Mouse (Mus musculus): ENCODE measurements around the gene Gemin6. TPM values are rescaled to one million over a fixed set of nuclear protein-coding genes. Genes with fewer than 3 reads are reported as not detected.
A peak's percentile ranks its signal among the peaks of the same experiment; 100 is the strongest.
"Not testable (repeated sequence)": the region's sequence is repeated elsewhere in the genome, so short reads cannot be mapped to it uniquely, and the experiment has no call there.

Gene Gemin6
- 40.9 and 45.1 TPM in 2 replicates for polyA plus RNA-seq (2015; fragmentation: Nextera tagmentation; extraction: Ambion mirVana)

DNA sequence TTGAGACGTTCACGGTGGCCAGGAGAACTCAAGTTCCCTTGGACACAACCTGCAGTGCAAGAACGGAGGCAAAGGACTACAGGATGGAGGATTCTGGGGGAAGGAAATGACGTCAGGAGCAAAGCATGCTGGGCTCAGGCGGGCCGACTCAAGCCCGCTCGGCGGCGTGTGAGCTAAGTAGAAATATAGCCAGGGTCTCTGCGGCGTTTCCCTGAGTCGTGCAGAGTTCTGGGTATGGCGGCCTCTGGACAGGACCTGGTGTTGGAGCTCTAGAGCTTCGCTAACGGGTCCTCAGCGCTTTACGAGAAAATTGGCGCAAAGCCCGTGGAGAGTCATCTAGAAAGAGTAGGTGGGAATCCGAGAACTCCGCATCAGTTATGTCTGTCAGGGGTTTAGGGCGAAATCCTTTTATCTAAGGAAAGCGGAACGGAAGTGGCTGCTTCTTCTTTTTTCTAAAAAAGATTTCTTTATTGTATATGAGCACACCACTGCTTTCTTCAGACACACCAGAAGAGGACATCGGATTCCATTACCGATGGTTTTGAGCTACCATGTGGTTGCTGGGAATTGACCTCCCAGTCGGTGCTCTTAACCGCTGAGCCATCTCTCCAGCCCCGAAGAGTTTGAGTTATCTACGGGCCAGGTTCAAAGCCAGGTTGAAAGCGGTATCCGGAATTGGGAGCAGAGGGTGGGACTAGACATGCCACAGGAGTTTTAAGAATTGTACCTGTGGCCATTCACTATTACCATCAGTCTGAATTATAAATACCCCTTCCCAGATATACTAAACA lies at the start of gene Gemin6:
TSS of gene Gemin6 (plus strand) at position 116 of the 791 bp plus-strand sequence.
- peak within 1 kb of the TSS; percentile 79 for H3K9ac ChIP-seq (replicated peaks; ENCODE audit: low read length)
- H3K4me3 ChIP-seq (ENCODE audit: low read length) = peak within 1 kb of the TSS; percentile 72
- under 1% methylated on average over 33 of the region's 33 CpGs for WGBS
- H3K36me3 ChIP-seq (ENCODE audit: insufficient read depth, low read length) = 0 out of 2 replicates have a peak, but pooled peaks cover 2% of the 10 kb centered on the region
- no peaks in the 10 kb centered on the region for H3K9me3 ChIP-seq (ENCODE audit: low read length)
- peak within 1 kb of the TSS; percentile 93 for H3K27ac ChIP-seq (ENCODE audit: low read length)
- H3K27me3 ChIP-seq (ENCODE audit: insufficient read depth, low read length) = no peaks in the 10 kb centered on the region
- H3K4me2 ChIP-seq (replicated peaks; ENCODE audit: low read depth, low read length) = peak within 1 kb of the TSS; percentile 75
- ATAC-seq (ENCODE audit: low FRiP score, low TSS enrichment) = peak; percentile 99
- H3K4me1 ChIP-seq (ENCODE audit: insufficient read depth, low read length) = peaks cover 4% of the 10 kb centered on the region; the same call in 1 of the 2 replicates

DNA sequence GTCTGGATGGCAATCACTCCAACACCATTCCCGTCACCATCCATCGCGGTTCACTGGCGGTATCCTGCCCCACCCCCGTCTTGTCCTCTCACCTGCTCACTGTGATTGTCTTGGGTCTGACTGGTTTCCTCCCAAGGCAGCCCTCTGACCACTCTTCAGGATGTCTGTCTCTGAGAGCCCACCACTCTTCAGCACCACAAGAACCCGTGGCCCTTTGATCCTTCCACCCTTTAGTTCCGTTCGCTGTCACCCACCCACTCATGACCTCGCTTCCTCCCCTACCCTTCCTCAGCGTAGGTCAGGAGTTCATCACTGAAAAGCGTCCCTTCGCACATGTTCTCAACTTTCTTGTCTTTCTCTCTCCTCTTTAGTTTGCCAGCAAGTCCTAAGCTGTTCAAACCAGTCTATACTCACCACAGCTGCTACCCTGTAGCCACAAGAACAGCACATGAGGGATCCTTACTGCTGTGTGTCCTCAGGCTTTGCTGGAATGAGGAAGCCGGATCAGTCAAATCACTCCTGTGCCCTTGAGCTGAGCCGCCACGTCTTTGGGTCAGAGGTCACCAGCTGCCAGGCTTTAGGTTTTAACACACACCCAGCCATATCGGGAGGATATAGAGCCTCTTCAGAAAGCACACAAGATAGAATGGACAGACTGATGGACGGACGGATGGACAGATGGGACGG lies 49.4 kb upstream of the Gemin6 start:
- 52% methylated on average over 19 of the region's 19 CpGs for WGBS
- no peaks in the 10 kb centered on the region for H3K27me3 ChIP-seq (ENCODE audit: insufficient read depth, low read length)
- peaks cover 5% of the 10 kb centered on the region for H3K4me1 ChIP-seq (ENCODE audit: insufficient read depth, low read length)
- no peak overlapping the region for H3K4me2 ChIP-seq (replicated peaks; ENCODE audit: low read depth, low read length)
- no peak overlapping the region for H3K27ac ChIP-seq (ENCODE audit: low read length)
- no peak overlapping the region for H3K9ac ChIP-seq (replicated peaks; ENCODE audit: low read length)
- no peak overlapping the region for H3K4me3 ChIP-seq (ENCODE audit: low read length)
- H3K36me3 ChIP-seq (ENCODE audit: insufficient read depth, low read length) = no peaks in the 10 kb centered on the region
- H3K9me3 ChIP-seq (ENCODE audit: low read length) = no peaks in the 10 kb centered on the region
- ATAC-seq (ENCODE audit: low FRiP score, low TSS enrichment) = peak; percentile 63; the same call in 1 of the 2 replicates

DNA sequence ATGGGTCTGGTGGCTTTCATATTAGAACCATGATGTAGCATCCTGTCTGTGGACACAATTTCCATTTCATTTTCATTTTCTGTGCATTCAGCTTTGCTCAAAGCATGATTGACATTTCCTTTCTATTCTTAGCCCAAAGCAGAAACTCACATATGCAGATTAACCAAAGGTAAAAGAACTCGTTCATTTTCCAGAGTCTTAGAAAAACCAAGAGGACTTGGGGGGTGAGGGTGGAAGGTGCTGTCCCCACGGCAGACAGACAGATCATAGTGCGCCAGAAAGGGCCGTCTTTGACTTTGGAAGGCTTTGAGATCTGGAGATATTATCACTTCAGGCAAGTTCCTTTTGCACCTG lies 48.9 kb upstream of the Gemin6 start:
- 85% methylated on average over 4 of the region's 4 CpGs for WGBS
- Histone ChIP-seq H3K4me3 (ENCODE audit: low read length) (no peak overlapping the region), H3K27ac (ENCODE audit: low read length) (no peak overlapping the region)

DNA sequence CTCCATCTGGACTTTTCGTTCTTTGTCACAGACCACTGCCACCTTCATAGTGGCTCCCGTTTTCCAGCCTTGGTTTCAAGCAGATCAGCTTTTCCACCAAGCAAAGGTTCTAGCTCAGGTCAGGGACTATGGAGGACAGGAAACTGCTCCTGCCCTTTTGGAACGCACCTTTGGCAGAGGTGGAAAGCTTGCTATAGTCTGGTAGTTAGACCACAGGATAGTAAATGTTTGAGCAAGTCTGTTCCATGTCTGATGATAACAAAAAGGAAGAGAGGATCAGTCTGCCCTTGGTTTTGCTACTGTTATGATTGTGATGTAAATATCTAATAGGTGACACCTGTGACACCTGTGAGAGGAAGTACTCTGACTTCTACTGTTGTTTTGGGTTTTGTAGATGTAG lies 48.3 kb upstream of the Gemin6 start:
- ATAC-seq (ENCODE audit: low FRiP score, low TSS enrichment) = no peak
- no peaks in the 10 kb centered on the region for H3K9me3 ChIP-seq (ENCODE audit: low read length)
- H3K4me3 ChIP-seq (ENCODE audit: low read length) = no peak overlapping the region
- H3K4me2 ChIP-seq (replicated peaks; ENCODE audit: low read depth, low read length) = no peak overlapping the region
- no peaks in the 10 kb centered on the region for H3K36me3 ChIP-seq (ENCODE audit: insufficient read depth, low read length)
- 81% methylated on average over 3 of the region's 3 CpGs for WGBS
- no peaks in the 10 kb centered on the region for H3K27me3 ChIP-seq (ENCODE audit: insufficient read depth, low read length)
- peaks cover 5% of the 10 kb centered on the region for H3K4me1 ChIP-seq (ENCODE audit: insufficient read depth, low read length)
- H3K9ac ChIP-seq (replicated peaks; ENCODE audit: low read length) = no peak overlapping the region
- H3K27ac ChIP-seq (ENCODE audit: low read length) = no peak overlapping the region

More for the DNA sequence above, 48.9 kb upstream of the Gemin6 start:
- no peaks in the 10 kb centered on the region for H3K27me3 ChIP-seq (ENCODE audit: insufficient read depth, low read length)
- peaks cover 5% of the 10 kb centered on the region for H3K4me1 ChIP-seq (ENCODE audit: insufficient read depth, low read length)
- H3K36me3 ChIP-seq (ENCODE audit: insufficient read depth, low read length) = no peaks in the 10 kb centered on the region
- H3K4me2 ChIP-seq (replicated peaks; ENCODE audit: low read depth, low read length) = no peak overlapping the region
- ATAC-seq (ENCODE audit: low FRiP score, low TSS enrichment) = no peak
- no peaks in the 10 kb centered on the region for H3K9me3 ChIP-seq (ENCODE audit: low read length)
- H3K9ac ChIP-seq (replicated peaks; ENCODE audit: low read length) = no peak overlapping the region

DNA sequence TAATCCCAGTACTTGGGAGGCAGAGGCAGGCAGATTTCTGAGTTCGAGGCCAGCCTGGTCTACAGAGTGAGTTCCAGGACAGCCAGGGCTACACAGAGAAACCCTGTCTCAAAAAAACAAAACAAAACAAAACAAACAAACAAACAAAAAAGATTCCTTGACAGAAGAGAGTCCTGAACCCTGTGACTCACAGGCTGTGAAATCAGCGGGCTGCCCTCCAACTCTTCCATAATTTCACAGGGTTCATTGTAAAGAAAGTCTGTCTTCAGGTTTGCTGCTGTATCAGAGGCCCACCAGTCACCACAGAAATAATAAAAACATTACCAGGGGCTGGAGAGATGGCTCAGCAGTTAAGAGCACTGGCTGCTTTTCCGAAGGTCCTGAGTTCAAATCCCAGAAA lies 45.4 kb upstream of the Gemin6 start:
- not testable (repeated sequence) for H3K9ac ChIP-seq (replicated peaks; ENCODE audit: low read length); ATAC-seq (ENCODE audit: low FRiP score, low TSS enrichment); H3K4me2 ChIP-seq (replicated peaks; ENCODE audit: low read depth, low read length); H3K4me3 ChIP-seq (ENCODE audit: low read length); H3K9me3 ChIP-seq (ENCODE audit: low read length); H3K27ac ChIP-seq (ENCODE audit: low read length); H3K27me3 ChIP-seq (ENCODE audit: insufficient read depth, low read length); H3K36me3 ChIP-seq (ENCODE audit: insufficient read depth, low read length); H3K4me1 ChIP-seq (ENCODE audit: insufficient read depth, low read length)
- WGBS = 94% methylated on average over 3 of the region's 3 CpGs

DNA sequence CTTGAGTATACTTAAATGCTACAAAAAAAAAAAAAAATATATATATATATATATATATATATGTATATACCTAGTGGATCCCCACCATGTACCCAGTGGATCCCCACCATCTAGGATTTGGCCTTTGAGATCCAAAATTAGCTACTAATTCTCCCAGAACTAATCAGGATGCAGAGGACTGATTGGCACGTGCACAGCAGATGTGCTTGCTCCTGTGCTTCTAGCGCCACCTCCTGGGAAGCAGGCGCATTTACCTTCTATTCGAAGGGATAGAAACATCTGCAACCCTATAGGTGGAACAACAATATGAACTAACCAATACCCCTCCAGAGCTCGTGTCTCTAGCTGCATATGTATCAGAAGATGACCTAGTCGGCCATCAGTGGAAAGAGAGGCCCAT lies 44.3 kb upstream of the Gemin6 start:
- Histone ChIP-seq H3K4me2 (replicated peaks; ENCODE audit: low read depth, low read length) (no peak overlapping the region), H3K9ac (replicated peaks; ENCODE audit: low read length) (no peak overlapping the region), H3K4me1 (ENCODE audit: insufficient read depth, low read length) (peaks cover 3% of the 10 kb centered on the region), H3K27me3 (ENCODE audit: insufficient read depth, low read length) (no peaks in the 10 kb centered on the region), H3K9me3 (ENCODE audit: low read length) (no peaks in the 10 kb centered on the region), H3K27ac (ENCODE audit: low read length) (no peak overlapping the region), H3K36me3 (ENCODE audit: insufficient read depth, low read length) (no peaks in the 10 kb centered on the region), H3K4me3 (ENCODE audit: low read length) (no peak overlapping the region)
- WGBS = 1% methylated on average over 6 of the region's 6 CpGs
- peak; percentile 90 for ATAC-seq (ENCODE audit: low FRiP score, low TSS enrichment)

DNA sequence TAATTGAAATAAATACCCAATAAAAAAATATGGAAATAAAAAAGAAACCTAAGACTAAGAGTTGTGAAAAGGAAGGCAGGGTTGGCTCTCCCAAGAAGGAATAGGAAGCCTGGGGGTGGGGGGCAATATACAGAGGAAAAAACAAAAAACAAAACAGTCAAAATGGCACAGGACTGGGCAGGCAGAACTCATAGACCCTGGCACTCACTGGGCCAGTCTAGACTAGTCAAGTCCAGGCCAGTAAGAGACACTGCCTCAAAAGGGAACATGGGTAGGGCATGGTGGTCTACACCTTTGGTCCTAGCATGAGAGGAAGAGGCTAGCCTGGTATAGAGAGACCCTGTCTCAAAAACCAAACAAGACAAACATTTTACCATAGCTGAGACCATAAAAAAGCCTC lies 43.8 kb upstream of the Gemin6 start:
- Histone ChIP-seq H3K4me3 (ENCODE audit: low read length) (no peak overlapping the region), H3K4me1 (ENCODE audit: insufficient read depth, low read length) (no peaks in the 10 kb centered on the region), H3K27ac (ENCODE audit: low read length) (no peak overlapping the region), H3K9me3 (ENCODE audit: low read length) (no peaks in the 10 kb centered on the region), H3K27me3 (ENCODE audit: insufficient read depth, low read length) (no peaks in the 10 kb centered on the region), H3K36me3 (ENCODE audit: insufficient read depth, low read length) (no peaks in the 10 kb centered on the region), H3K4me2 (replicated peaks; ENCODE audit: low read depth, low read length) (no peak overlapping the region), H3K9ac (replicated peaks; ENCODE audit: low read length) (no peak overlapping the region)
- ATAC-seq (ENCODE audit: low FRiP score, low TSS enrichment) = peak; percentile 72; the same call in 1 of the 2 replicates

DNA sequence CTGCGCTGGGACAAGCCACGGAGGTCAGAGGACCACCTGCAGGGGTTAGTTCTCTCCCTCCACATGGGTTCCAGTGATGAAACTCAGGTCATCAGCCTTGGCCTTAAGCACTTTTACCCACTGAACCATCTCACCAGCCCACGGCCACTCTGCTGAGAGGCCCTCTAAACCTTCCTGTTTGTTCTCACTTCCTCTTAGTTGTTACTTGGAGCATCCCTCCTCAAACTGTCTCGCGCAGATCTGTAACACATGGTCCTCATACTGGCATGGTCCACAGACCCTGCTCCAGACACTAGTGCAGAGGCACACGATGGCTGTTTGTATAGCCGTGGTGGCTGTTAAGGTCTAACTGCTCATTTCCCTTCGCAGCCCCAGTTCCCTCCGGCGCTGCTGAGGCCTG lies 40.6 kb upstream of the Gemin6 start:
- Histone ChIP-seq H3K9me3 (ENCODE audit: low read length) (peaks cover 4% of the 10 kb centered on the region; the same call in 1 of the 2 replicates), H3K36me3 (ENCODE audit: insufficient read depth, low read length) (peaks cover 4% of the 10 kb centered on the region; the same call in 1 of the 2 replicates), H3K4me2 (replicated peaks; ENCODE audit: low read depth, low read length) (no peak overlapping the region), H3K27me3 (ENCODE audit: insufficient read depth, low read length) (no peaks in the 10 kb centered on the region), H3K4me1 (ENCODE audit: insufficient read depth, low read length) (no peaks in the 10 kb centered on the region), H3K9ac (replicated peaks; ENCODE audit: low read length) (no peak overlapping the region), H3K4me3 (ENCODE audit: low read length) (no peak overlapping the region), H3K27ac (ENCODE audit: low read length) (no peak overlapping the region)
- WGBS = 71% methylated on average over 10 of the region's 10 CpGs
- ATAC-seq (ENCODE audit: low FRiP score, low TSS enrichment) = no peak

DNA sequence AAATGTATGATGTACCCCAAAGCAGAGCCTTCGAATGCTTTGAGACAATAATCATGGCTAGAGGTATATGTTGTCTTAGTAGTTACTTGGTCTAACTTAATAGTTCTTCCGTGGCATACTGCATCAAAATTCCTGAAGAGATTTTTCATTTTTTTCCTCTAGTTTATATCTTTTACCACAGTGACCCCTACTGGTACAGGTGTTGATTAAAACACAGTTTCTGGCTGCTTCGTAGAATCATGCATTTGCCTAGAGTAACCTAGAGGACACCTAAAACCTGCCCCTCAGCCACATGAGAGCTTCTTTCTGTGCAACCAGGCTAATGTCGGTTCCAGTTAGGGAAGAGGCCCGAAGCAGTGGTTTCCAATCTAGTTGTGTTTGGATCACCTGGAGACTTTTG lies 31.2 kb upstream of the Gemin6 start:
- 69% methylated on average over 5 of the region's 5 CpGs for WGBS
- no peak for ATAC-seq (ENCODE audit: low FRiP score, low TSS enrichment)

More for the DNA sequence above, 31.2 kb upstream of the Gemin6 start:
- H3K9me3 ChIP-seq (ENCODE audit: low read length) = no peaks in the 10 kb centered on the region
- H3K4me3 ChIP-seq (ENCODE audit: low read length) = no peak overlapping the region
- peaks cover 19% of the 10 kb centered on the region for H3K36me3 ChIP-seq (ENCODE audit: insufficient read depth, low read length)
- no peak overlapping the region for H3K27ac ChIP-seq (ENCODE audit: low read length)
- H3K4me1 ChIP-seq (ENCODE audit: insufficient read depth, low read length) = no peaks in the 10 kb centered on the region
- no peak overlapping the region for H3K4me2 ChIP-seq (replicated peaks; ENCODE audit: low read depth, low read length)
- H3K27me3 ChIP-seq (ENCODE audit: insufficient read depth, low read length) = no peaks in the 10 kb centered on the region
- no peak overlapping the region for H3K9ac ChIP-seq (replicated peaks; ENCODE audit: low read length)
